Mouse (Mus musculus): ENCODE data around the gene Rreb1. TPM values are rescaled to one million over a fixed set of nuclear protein-coding genes. Genes with fewer than 3 reads are reported as not detected.
"Not testable (repeated sequence)": the region's sequence is repeated elsewhere in the genome, so short reads cannot be mapped to it uniquely, and the experiment has no call there.

The Rreb1 gene
- total RNA-seq, 4 experiments from 2014 or later = 21.4 to 34.5 (median 25.8) TPM

- DNase-seq (ENCODE audit: low spot score in 2 of 2) = peak; percentile 30 to 53
Measured at GRCm38 (mm10) chr13:37826281-37826993, 48.2 kb downstream of the Rreb1 start.

GRCm38 (mm10) chr13:37826994-37827262, 48.7 kb downstream of the Rreb1 start:
- no peak for DNase-seq (ENCODE audit: low spot score in 2 of 2)

GRCm38 (mm10) chr13:37827263-37827995, 49.2 kb downstream of the Rreb1 start:
- DNase-seq (ENCODE audit: low spot score in 2 of 2) = peak; percentile 22 to 30

DNA sequence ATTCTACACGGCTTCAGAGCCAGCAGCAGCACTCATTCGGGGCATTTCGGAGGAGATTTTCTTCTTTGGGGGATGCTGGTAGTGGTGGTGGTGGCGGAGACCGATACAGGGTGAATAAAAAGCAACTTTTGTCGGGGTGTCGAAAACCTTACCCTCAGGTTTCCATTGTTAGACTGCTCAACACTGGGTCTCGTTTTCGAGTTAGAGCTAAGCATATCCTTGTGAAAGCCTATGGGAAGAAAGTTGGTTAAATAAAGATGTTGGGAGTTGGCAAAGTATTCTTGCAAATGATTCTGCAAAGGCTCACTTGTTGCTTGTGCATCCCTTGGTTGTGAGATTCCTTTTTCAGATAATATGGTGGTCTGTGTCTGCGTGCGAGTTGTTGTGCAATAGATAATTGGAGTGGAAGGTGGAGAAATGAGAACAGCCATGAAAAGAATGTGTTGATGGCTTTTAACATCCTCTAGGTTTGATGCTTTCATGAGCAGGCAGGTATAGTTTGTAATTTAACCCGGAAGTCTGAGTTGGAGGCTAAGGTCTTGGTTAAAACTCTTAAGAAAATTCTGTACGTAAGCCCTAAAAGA, 49.9 kb downstream of the Rreb1 start:
- no peak for DNase-seq (ENCODE audit: low spot score in 2 of 2)

- no peak for DNase-seq (ENCODE audit: low spot score in 2 of 2)
Measured at GRCm38 (mm10) chr13:37828928-37829327, 50.7 kb downstream of the Rreb1 start.

DNA sequence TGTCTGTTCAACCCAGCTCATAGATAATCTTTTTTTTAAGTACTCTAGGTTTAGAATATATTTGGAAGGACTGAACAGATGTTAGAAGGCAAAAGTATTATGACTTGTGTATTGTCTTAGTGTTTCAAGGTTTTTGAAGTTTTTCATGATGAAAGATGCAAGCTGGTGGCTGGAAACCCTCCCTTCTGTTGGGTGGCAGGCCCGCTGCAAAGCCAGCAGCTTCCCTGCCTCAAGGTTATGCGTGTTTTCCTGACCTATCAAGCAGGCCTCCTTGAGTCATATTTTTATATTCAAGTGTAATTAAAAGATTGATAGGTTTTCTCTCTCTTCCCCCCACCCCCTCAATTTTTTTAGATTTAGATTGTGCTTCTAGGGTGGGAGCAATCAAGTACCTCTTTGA, 52.1 kb downstream of the Rreb1 start:
- DNase-seq (ENCODE audit: low spot score in 2 of 2) = no peak

DNA sequence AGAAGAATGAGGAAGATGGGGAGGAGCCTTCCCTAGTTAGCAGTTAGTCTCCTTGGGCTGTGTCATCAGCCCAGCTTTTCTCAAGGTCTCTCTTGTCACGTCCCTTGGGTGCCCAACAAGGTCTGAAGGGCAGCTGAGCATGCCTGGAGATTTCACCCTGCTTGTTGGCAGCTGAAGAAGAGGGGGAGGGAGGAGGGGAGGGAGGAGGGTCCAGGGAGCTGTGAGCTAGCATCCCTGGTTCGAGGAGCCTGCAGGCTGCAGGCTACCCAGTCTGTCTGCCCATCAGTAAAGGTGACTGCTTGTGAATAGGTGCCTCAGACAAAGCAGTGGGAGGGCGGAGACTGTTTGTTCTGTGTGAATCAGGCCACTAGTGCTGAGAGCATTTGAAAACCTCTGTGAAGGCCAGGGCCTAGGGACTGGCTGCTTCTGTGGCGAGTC, 52.7 kb downstream of the Rreb1 start:
- no peak for DNase-seq (ENCODE audit: low spot score in 2 of 2)

DNA sequence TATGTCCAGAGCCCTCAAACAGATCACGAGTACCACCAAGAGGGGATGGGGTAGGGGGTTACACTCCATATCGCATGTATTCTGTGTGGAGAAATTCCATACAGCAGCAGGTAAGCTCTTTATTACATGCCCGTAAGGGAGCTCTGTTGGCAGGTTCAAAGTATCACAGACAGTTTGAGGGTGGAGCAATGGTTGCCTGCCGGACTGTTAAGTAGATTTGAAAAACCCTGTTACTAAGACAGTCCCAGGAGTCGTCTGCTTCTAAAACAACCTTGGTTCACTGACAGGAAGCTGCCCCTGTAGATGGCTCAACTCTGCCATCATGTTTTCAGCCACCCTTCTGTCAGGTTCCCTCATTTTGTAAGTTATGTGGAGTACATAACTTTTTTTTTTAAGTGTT, 54.3 kb downstream of the Rreb1 start:
- no peak for DNase-seq (ENCODE audit: low spot score in 2 of 2)

- DNase-seq (ENCODE audit: low spot score in 2 of 2) = no peak
Measured at GRCm38 (mm10) chr13:37833500-37833899, 55.3 kb downstream of the Rreb1 start.

DNA sequence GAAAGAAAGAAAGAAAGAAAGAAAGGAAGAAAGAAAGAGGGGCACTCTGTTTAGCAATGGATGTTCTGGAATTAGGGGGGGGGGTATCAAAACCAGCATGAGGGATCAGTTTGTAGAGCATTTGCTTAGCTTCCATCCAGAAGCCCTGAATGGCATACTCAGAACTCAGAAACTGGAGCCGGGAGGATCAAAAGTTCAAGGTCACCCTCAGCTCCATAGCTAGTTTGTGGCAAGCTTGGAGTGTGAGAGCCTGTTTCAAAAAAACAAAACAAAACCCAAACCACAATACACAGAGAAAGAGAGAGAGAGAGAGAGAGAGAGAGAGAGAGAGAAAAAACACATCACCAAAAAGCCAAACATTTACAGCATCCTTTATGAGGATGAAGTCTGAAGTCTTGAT, 57.1 kb downstream of the Rreb1 start:
- DNase-seq (ENCODE audit: low spot score in 2 of 2) = no peak

DNA sequence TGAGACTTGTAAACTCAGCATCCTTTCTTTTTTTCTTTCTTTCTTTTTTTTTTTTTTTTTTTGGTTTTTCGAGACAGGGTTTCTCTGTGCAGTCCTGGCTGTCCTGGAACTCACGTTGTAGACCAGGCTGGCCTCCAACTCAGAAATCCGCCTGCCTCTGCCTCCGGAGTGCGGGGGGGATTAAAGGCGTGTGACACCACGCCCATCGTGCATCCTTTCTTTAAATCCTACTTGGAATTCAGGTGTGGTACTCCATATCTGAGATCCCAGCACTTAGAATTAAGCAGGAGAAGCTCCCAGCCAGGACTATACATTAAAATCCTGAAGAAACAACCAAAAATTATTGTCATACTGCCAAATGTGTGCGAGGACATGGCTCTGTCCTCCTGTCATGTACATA, 57.6 kb downstream of the Rreb1 start:
- not testable (repeated sequence) for DNase-seq (ENCODE audit: low spot score in 2 of 2)

DNA sequence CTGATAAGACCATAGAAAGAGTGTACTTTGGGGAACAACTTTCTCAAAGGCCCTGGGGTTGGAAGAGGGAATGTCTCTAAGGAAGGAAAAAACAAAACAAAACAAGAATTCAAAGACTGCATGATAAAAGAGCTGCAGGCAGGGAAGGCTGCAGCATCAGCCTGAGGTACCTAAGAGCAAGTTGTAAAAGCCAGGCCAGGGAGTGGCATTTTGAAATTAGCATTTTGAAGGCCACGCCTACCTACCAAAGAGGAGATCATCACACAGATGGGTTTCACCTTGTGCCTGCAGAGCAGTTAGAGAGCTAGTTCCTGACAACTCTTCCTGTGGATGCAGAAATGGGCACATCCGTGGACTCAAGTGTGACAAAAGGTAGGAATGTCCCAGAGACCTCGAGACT, 59.2 kb downstream of the Rreb1 start:
- no peak for DNase-seq (ENCODE audit: low spot score in 2 of 2)

DNA sequence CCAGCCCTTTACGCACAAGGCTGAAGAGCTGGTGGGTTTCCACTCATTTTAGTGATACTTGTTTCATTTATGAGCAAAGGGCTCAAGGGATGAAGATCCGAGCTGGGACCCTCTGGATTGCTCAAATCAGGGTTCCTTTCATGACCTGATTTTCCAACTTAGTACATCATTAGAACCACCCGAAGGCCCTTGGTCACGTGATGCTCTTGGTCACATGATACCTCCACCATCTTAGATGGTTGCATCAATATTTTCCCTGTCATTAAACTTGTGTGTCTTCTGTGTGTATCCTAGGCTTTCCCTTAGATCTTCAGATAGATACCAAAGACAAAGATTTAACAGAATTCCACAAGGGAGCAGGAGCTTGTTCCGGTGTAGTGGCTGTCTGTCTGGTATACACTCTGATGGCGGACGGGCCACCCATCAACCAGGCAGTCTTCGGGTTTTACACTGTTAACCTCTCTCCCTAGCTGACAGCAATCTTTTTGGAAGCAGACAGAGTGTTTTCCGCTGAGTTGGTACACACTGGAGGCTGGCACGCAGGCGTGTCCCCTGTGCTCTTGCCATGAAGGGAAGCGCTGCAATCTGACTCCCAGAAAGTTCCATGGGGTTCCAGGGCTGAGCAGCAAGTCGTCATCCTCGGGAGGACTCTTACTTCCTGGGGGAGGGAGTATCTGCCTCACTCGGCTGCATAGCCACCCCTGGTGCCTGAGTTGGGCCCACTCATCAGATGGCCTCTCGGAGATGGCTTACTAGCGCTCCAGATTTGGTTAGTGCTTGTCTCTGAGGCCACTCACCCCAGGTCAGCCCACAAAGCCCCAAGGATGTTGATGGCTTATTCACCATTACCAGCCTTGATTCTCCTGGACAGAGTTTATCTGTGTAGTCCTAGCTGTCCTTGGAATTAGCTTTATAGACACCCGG, 60.3 kb downstream of the Rreb1 start:
- peak; percentile 40 to 45 for DNase-seq (ENCODE audit: low spot score in 2 of 2)

DNA sequence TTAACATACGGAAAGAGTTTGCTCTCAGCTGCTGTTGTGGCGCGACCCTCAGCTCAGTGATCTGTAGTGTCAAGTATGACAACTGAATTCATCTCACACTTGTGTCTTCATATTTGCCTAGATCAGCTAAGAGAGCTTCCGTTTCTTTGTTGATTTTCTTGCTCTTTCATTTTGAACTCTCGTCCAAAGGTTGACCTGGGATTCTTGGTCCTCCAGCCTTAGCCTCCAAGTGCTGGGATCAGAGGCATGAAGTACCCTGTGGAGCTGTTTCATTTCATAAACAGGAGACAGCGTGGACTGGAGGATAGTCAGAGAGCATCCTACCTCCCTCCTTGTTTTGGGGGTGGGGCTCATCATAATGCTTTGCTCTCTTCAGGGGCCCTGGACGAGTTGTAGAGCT, 65.0 kb downstream of the Rreb1 start:
- no peak for DNase-seq (ENCODE audit: low spot score in 2 of 2)

DNA sequence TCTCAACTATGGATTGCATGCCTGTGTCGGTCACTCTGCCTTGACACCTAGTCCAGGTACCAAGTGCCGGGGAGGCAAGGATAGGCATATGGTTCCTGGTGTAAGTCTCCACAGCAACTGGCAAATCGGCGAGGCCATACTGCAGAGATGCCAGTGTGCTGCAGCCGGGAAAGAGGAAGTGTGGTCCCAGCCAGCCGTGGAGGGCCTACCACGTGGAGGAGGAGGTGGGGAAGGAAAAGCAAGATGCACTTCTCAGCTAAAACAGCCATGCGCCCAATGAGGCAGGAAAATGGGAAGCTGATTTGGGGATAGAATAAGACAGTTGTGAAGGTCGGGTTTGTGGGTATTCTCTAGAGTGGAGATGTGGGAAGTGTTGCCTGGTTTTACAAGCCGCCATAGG, 65.6 kb downstream of the Rreb1 start:
- no peak for DNase-seq (ENCODE audit: low spot score in 2 of 2)

- DNase-seq (ENCODE audit: low spot score in 2 of 2) = no peak
Measured at GRCm38 (mm10) chr13:37845156-37845555, 67.0 kb downstream of the Rreb1 start.

DNA sequence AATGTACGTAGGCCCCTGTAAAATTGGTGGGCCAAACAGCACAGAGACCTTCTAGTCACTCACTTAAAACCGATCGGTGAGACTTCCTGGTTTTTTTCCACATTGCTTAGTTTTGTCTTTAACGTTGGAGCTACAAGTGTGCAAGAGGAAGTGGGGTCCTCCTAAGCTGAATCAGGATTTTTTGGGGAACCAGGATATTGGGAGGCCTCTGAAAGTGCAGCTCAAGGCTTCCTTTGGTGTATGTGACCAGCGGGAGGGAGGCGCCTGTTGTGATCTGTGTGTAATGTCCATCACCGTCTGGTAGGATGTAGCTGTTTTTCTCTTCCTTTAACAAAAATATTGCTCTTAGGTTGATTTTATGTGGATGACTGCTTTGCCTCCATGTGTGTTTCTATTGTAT, 67.4 kb downstream of the Rreb1 start:
- DNase-seq (ENCODE audit: low spot score in 2 of 2) = no peak

DNA sequence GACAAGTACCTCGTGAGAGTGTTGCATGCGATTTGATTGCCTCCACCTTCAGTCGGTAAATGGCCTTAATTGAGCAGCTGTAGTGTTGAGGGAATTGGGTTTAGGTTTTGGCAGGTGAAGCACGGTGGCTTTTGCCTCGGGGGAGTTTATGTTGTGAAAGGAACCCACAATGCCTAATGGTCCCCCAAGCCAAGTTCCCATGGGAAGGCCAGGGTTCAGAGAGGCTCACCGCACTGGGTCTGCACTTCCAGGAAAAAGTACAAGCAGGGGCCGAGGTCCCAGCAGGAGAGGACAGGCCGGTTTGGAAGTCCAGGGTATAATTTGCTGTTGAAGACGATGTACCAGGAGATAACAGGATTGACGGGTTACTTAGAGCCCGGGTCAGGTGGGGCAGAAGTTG, 68.3 kb downstream of the Rreb1 start:
- no peak for DNase-seq (ENCODE audit: low spot score in 2 of 2)

DNA sequence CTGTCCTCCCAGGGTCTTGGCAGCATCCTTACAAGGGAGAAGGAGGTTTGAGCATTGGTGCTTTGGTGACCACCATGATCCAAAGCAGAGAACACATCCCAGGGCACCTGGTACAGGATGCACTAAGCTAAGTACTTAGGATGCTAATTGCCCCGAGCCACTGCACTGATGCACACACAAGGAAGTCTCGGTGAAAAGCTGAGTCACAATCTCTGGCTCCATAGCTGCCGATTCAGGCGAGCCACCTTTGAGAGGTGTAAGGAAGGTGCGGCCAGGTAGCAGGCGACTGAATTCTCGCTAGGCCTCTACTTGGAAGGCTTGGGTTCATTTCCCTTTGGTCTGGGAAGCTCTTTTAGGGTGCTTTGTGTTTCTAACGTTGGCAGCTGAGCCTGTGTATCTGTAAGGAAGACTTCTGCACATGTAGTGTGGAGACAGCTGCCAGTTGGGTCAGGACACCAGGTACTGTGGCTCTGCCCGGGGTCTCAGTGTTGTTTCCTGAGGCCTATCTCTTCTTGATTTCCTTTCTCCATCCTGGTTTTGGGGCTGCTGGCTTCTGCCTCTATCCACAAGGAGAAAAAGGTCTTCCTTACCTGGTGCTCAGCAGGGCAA, 68.9 kb downstream of the Rreb1 start:
- no peak for DNase-seq (ENCODE audit: low spot score in 2 of 2)

DNA sequence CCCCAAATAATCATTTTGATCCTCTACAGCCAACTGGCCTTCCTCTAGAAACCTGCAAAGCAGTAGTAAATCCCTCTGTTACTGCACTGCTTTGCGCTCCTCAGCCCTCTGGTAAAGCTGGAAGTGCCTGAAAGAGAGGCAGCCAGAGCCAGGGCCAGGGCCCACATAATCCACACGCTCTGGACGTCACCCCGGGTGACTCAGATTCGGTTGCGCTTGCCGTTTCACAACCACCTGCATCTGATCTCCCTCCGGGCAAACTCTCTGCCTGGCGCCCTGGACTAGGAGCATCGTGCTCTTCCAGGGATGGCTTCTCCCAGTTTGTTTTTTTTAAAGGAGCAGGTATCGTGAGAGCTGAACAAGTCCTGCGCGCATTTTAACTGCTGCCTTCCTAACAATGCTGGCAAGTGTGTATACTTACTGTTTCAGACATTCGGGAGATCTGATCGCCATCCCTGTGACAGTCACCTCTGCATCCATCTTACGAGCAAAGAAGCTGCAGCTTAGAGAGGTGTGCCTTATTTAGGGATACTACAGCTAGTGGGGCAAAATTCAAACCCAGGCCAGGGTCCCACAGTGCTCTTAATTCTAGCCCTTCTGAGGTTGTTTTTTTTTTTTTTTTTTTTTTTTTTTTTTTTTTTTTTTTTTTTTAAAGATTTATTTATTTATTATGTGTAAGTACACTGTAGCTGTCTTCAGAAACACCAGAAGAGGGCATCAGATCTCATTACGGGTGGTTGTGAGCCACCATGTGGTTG, 69.6 kb downstream of the Rreb1 start:
- peak; percentile 77 to 83 for DNase-seq (ENCODE audit: low spot score in 2 of 2)

- DNase-seq (ENCODE audit: low spot score in 2 of 2) = no peak
Measured at GRCm38 (mm10) chr13:37848438-37848837, 70.2 kb downstream of the Rreb1 start.
